Mouse (Mus musculus): ENCODE measurements around the gene Spc25. TPM values are rescaled to one million over a fixed set of nuclear protein-coding genes. Genes with fewer than 3 reads are reported as not detected.

Spc25 gene
- 281 and 359 TPM in 2 replicates for total RNA-seq (2015; ENCODE audit: low replicate concordance)
- 425 and 429 TPM in 2 replicates for total RNA-seq (2017; ENCODE audit: low replicate concordance)

- ATAC-seq (replicated peaks; ENCODE audit: low FRiP score, poor library complexity, severe bottlenecking): peak; percentile 97
Measured at GRCm38 (mm10) chr2:69205791-69206351, at the start of gene Spc25. Gene Spc25, minus strand, starts transcription at chr2:69206194.

- no peak for ATAC-seq (replicated peaks; ENCODE audit: low FRiP score, poor library complexity, severe bottlenecking)
Measured at GRCm38 (mm10) chr2:69248221-69248755, 42.3 kb upstream of the Spc25 start.

DNA sequence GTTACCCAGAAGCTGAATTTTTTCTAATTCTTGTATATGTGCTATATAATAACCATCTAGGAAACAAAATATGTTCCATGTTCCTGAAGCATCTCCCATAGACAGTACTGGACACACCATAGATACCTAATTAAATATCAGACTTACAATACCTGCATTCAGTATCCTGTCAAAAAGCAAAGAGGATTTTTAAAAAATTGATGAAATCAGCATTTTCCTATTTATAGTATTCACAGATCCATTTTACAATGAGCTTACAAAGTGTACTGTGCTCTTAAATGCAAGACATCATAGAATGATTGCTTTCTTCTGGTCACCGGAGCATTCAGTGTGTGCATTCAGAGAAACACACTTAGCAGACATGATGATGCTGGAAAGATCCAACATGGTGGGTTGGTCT, 41.1 kb upstream of the Spc25 start:
- no peak for ATAC-seq (replicated peaks; ENCODE audit: low FRiP score, poor library complexity, severe bottlenecking)

GRCm38 (mm10) chr2:69244924-69245323, 38.9 kb upstream of the Spc25 start:
- ATAC-seq (replicated peaks; ENCODE audit: low FRiP score, poor library complexity, severe bottlenecking): no peak

GRCm38 (mm10) chr2:69239315-69239714, 33.3 kb upstream of the Spc25 start:
- no peak for ATAC-seq (replicated peaks; ENCODE audit: low FRiP score, poor library complexity, severe bottlenecking)

DNA sequence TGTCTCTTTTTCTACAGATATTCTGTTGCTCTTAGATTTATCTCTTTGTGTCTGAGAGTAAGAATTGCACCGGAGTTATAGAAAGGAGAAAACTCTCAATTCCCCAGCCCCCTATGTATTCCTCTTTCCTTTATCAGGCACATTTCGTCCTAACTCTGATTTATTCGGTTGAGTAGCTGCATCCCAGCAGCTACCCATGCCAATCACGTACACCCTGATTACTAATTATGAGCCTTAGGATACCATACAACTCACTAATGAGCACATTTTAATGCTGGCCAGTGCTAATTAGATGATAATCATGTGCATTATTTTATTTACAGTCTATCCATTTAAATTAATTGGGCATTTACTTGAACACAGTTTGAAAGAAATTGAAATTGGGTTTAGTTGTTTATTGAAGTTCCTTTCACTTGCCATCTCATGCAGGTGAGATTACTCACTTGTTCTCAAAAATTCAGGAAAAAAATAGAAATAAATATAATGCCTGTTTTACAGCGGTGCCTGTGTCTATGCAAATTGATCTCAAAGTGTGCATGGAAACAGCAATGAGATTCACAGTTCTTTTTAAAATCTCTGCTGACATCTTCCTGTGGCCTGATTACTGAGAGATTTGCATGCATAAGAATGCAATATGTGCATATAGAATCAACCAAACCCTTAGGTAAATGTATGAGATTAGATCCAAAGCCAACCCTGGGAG, 29.1 kb upstream of the Spc25 start:
- no peak for ATAC-seq (replicated peaks; ENCODE audit: low FRiP score, poor library complexity, severe bottlenecking)

GRCm38 (mm10) chr2:69232101-69232500, 26.1 kb upstream of the Spc25 start:
- ATAC-seq (replicated peaks; ENCODE audit: low FRiP score, poor library complexity, severe bottlenecking): no peak

DNA sequence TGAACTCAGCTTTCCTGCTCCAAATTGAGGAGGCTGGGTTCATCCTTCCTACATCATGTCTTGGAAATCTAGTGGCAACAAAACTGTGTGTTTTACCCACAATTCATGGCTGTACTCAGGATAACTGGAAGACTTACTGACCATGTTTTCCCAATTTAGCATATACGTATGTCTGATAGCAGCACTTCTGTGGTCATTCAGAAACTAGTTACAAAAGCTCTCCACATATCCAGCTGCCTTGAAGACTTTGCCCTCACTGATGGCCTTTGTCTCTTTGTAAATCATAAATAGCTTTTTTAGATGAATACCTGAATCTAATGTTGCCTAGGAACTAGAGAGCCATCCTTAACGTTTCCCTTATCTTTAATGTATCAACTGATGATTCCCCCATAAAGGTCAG, 24.1 kb upstream of the Spc25 start:
- no peak for ATAC-seq (replicated peaks; ENCODE audit: low FRiP score, poor library complexity, severe bottlenecking)

DNA sequence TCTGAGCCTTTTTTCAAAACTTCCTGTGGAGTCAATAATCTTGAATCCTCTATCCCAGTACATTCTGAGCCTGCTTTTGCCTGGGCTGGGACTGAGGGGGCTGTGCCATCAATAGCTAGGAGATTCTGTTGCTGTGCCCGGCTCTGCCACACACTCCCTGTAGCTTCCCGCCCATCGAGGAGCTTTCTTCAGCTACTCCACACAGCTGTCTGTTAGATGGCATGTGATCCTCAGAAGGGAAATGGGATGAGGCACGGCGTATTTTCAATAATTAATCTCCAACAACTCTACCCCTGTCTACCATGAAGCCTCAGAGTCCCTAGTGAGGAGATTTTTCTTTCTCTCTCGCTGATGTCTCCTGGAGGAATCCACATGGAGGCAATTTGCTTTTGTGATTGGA, 22.6 kb upstream of the Spc25 start:
- no peak for ATAC-seq (replicated peaks; ENCODE audit: low FRiP score, poor library complexity, severe bottlenecking)

DNA sequence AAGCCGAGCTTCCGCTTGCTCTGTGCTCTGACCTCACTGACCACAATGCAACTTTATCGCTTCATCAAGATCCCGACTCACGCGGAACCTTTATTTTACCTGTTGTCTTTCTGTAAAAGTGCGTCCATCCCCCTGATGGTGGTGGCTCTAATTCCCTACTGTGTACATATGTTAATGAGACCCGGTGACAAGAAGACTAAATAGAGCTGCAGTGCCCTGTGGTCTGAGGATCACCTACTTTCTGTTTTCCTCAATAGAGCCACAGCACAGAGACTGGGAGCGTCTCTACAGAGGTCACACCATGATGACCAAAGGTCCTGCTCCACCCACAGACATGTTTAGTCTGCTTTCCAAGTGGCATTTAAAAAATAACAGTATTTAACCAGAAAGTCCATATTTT, 20.9 kb upstream of the Spc25 start:
- ATAC-seq (replicated peaks; ENCODE audit: low FRiP score, poor library complexity, severe bottlenecking): no peak

DNA sequence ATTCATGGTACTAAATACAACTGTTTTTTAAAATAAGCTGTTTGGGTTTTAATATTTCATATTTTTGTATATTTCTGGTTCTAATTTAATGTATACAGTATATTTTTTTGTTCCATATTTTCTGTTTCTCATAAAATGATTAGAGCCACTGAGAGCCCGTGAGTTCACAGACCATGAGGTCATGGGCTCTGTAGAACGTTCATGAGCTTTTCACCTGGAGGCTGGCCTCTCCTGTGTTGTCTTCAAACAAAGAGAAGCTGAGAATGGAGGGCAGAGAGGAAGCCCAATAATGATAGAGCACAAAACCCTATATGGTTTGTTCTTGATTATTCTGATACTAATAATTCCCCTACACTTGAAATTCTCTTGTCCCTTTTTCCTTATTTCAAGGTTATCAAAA, 18.7 kb upstream of the Spc25 start:
- ATAC-seq (replicated peaks; ENCODE audit: low FRiP score, poor library complexity, severe bottlenecking): no peak

DNA sequence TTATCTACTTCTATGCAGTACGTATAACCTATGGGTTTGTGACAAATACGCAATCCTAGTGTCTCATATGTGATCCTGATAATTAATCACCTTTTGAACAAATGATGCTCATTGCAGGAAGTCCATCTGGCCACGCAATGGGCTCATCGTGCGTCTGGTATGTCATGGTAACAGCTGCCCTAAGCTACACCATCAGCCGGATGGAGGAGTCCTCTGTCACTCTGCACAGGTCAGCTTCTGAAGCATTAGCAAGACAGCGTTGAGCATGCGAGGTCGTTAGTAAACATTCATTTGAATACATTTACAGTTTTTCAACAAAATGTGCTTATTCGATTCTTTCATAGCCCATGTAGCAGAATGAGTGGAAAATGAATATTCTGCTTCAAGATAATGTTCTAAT, 16.8 kb upstream of the Spc25 start:
- no peak for ATAC-seq (replicated peaks; ENCODE audit: low FRiP score, poor library complexity, severe bottlenecking)

DNA sequence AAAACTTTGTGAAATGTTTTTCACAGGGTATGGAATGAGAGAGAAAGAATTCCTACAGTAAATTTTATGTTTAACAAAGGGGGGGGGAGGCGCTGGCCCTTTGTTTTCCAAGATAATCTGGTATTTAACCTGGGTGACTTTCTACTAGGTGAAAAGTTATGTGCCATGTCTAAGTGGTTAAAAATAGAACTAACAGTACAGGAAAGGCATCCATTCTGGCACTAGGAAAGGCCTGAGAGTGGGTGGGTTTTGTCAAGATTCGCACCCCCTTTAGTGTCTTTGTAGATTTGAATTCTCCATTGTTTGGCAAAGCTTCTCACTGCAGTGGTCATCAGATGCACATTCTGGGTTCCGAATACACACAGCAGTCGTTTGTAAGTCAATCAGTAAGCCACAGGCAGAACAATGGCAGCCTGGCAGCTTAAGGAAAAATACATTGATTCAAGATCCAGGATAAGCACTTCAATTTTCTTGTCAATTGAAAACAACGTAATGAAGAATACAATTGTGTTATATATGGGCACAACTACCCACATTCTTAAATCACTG, 15.9 kb upstream of the Spc25 start:
- ATAC-seq (replicated peaks; ENCODE audit: low FRiP score, poor library complexity, severe bottlenecking): no peak

DNA sequence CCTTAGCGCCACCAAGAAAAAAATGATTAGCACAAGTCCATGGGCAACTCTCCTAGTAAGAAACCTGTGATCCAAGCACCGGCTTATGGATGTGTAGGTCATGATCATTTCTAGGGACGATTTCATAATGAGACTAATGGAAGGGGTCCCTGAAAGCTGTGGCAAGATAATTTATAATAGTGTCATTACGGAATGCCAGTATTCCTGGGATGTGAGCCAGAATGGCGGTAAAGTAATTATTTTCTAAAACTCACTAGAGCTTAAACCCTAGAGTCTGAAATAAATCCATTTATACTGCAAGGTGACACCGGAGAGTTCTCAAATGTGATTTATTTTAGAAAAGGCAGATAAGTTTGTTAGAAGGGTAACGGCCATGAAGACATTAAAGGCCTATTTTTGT, 9.2 kb upstream of the Spc25 start:
- ATAC-seq (replicated peaks; ENCODE audit: low FRiP score, poor library complexity, severe bottlenecking): no peak

- ATAC-seq (replicated peaks; ENCODE audit: low FRiP score, poor library complexity, severe bottlenecking): no peak
Measured at GRCm38 (mm10) chr2:69212652-69213051, 6.7 kb upstream of the Spc25 start.

DNA sequence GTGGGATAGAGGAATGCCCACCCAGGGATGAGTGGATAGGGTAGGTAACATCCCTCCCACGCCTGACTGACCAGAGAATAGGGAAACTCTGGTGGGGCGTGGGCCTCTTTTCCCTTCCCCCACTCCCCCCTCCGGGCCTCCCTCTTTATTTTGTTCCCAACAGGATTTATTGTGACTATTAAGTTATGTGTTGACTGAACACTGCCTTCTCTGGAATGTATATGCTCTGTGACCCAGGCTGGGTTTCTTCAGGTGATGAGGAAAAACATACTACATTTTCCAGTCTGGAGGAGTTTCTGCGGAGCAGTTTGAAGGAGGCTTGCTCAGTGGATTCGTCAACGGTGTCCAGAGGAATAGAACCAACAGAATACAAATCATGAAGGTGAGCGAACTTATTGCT, 4.8 kb upstream of the Spc25 start, which contains the start of gene G6pc2:
TSS of gene G6pc2 (plus strand) at position 301 of the 400 bp plus-strand sequence.
- ATAC-seq (replicated peaks; ENCODE audit: low FRiP score, poor library complexity, severe bottlenecking): no peak

- no peak for ATAC-seq (replicated peaks; ENCODE audit: low FRiP score, poor library complexity, severe bottlenecking)
Measured at GRCm38 (mm10) chr2:69209684-69210083, 3.7 kb upstream of the Spc25 start.

GRCm38 (mm10) chr2:69206523-69206922, 529 bp upstream of the Spc25 start:
- peak; percentile 77 for ATAC-seq (replicated peaks; ENCODE audit: low FRiP score, poor library complexity, severe bottlenecking)

DNA sequence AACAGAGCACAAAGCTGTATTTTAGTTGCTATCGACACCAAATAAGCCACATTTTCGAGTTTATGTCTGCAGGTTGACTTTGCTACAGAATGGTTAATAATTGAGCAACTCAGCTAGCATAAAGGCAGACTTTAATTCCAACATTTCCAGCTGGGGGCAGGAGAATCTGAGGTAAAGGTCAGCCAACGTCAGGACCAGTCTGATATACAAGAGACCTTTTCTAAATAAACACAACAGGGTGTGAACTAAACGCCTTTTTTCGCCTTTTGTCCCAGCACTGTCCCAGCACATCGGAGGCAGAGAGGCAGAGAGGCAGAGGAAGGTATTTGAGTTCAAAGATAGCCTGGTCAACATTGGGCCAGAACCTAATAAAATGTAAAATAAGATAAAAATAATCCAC, 809 bp downstream of the Spc25 start:
- peak; percentile 39 for ATAC-seq (replicated peaks; ENCODE audit: low FRiP score, poor library complexity, severe bottlenecking)

GRCm38 (mm10) chr2:69193555-69193954, 12.4 kb downstream of the Spc25 start:
- ATAC-seq (replicated peaks; ENCODE audit: low FRiP score, poor library complexity, severe bottlenecking): no peak

DNA sequence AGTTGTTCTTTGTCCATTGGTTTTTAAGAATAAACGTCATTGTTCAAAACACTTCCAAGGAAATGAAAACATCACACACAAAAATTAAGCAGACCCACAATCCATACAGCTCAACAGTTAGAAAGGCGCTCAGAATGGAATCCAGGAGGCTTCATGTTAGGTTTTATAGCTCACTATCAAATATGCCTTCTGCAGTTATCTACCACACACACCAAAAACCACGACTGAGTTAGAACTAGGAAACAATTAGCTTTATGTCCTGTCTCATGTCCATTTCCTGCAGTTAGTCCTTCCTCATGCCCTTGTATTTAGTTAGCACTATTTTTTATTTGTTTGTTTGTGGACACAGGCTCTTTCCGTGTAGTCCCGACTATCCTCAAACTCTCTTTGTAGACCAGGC, 14.9 kb downstream of the Spc25 start:
- no peak for ATAC-seq (replicated peaks; ENCODE audit: low FRiP score, poor library complexity, severe bottlenecking)

All from erythroid progenitor cell, adult 5-6 weeks (primary cell).